Mouse (Mus musculus) myocyte (in vitro differentiated cells): Measurements from ENCODE around the gene Zc3h7a.
"Not testable (repeated sequence)": the region's sequence is repeated elsewhere in the genome, so short reads cannot be mapped to it uniquely, and the experiment has no call there.

ENCODE experiments used
- MAX ChIP-seq: IDR thresholded peaks from one replicate; pipeline ENCODE4 v1.6.1; 2011; ENCODE audit warnings: low read depth, mild to moderate bottlenecking, control low read depth
- POLR2A ChIP-seq: IDR thresholded peaks from one replicate; pipeline ENCODE4 v1.6.1; 2011; ENCODE audit warnings: low read depth, mild to moderate bottlenecking, control low read depth, moderate library complexity; ENCODE audit not compliant: insufficient read length
- POLR2AphosphoS2 ChIP-seq: IDR thresholded peaks from one replicate; pipeline ENCODE4 v1.6.1; 2011; ENCODE audit warnings: low read depth, control low read depth; ENCODE audit not compliant: insufficient read length
- TCF12 ChIP-seq: IDR thresholded peaks from one replicate; pipeline ENCODE4 v1.6.1; 2011; ENCODE audit warnings: mild to moderate bottlenecking, control low read depth; ENCODE audit not compliant: poor library complexity, insufficient read depth, severe bottlenecking
- USF1 ChIP-seq: IDR thresholded peaks from one replicate; pipeline ENCODE4 v1.6.1; 2011; ENCODE audit warnings: low read depth, mild to moderate bottlenecking, control low read depth, moderate library complexity

DNA sequence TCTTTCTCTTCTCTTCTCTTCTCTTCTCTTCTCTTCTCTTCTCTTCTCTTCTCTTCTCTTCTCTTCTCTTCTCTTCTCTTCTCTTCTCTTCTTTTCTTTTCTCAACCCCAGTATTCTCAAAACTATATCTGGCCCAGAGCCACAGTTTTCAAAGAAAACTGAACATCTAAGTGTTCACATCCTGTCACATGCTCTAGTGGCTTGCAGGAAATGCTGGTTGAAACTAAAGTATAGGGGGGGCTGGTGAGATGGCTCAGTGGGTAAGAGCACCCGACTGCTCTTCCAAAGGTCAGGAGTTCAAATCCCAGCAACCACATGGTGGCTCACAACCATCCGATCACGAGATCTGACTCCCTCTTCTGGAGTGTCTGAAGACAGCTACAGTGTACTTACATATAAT is 18.5 kb downstream of the Zc3h7a start:
- TF ChIP-seq USF1, POLR2A, MAX, TCF12, POLR2AphosphoS2: not testable (repeated sequence)
